Mouse (Mus musculus) adrenal gland, postnatal 10 days (tissue): ENCODE measurements around the gene Map4k1. TPM values are rescaled to one million over a fixed set of nuclear protein-coding genes. Genes with fewer than 3 reads are reported as not detected.
A peak's percentile ranks its signal among the peaks of the same experiment; 100 is the strongest.

Source experiments
- DNase-seq: peaks from one replicate; pipeline ENCODE4 v3.0.0; 2021; ENCODE audit warnings: mixed read lengths
- long read RNA-seq, 2 experiments: library from polyadenylated mRNA; stranded (forward); transcript quantifications; one replicate each; pipeline ENCODE4 v2.0.0; 2021
- total RNA-seq, 2 experiments: library from RNA; stranded (reverse); gene quantifications; 2 replicates each; pipeline ENCODE4 v1.2.3; 2021

The Map4k1 gene
- total RNA-seq, result 1 to 10 TPM; 3.3 to 4.9 TPM
- long read RNA-seq, experiment 1, partial matches to known transcripts, result 1 of 4 reads
- long read RNA-seq, experiment 1, other reads (novel, unspliced or antisense), result 2 of 4 reads
- long read RNA-seq, experiment 2, partial matches to known transcripts, result 2 of 4 reads
- long read RNA-seq, experiment 2, other reads (novel, unspliced or antisense), result 1 of 4 reads

- peak; percentile 95 for DNase-seq
Observed at GRCm38 (mm10) chr7:28981651-28982273, at the start of gene Map4k1, which contains the start of gene Eif3k. Gene Map4k1 (plus strand): TSS chr7:28982050. Gene Eif3k (minus strand): TSS chr7:28981864.

DNA sequence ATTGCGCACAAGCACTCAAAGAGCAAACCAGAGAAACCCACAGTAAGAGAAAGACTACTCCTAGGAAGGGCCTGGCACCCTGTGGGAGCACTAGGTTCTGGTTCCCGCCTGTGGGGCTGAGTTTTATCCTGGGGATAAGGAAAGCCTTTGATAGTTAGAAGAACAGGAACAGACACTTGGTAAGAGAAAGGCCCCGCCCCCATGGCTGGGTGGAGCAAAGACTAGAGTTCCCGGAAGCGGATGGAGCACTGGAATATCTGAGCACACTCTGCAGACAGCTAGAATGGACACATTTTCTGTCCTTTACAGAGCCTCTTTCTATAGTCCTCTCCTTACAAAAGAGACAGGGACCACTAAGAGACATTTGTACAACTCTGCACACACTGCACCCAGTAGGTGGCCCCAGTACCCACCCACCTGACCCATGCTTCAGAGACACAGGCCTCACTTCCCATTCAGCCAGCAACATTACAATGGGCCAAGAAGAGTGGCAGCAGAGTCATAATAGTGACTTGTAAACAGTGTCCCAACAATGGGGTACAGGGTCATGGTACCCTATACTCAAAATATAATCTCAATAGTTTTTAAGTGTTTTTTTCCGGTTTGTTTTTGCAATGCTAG, 49.3 kb upstream of the Map4k1 start:
- peak; percentile 50 for DNase-seq

DNA sequence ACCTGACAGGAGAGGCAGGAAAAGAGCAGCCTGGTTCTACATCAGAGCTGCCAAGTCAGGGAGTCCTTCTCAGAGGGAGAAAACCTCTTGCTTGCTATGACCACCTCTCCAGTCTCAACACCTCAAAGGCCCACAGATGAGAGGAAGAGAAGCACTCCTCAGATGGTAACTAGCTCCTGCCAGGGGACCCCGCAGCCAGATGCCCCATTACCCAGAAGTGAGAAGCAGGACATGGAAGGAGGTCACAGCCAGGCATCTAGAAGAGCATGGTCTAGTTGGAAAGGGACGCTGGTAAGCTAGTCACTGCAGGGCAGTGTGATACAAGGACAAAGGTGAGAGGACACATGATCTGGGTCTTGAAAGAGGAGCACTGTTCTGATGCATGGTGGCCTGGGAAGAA, 48.0 kb upstream of the Map4k1 start:
- DNase-seq, result no peak

GRCm38 (mm10) chr7:28936787-28937186, 45.1 kb upstream of the Map4k1 start:
- no peak for DNase-seq

DNA sequence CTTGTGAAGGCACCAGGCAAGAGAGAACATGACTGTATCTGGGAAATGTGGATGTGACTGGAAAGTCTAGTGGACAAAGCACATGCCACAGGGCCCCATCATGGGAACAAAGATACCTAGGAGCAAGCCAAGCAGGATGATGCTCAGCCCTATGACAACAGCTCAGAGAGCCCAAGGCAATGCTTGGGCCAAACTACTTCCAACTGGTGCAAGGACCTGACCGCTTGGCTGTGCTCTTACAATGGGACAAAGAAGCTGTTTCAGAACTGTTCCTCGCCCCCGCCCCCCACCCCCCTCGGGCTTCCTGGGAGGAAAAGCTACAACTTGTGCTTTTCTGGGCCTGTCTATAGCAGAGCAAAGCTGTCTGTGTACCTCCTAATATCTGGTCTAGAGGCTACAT, 43.2 kb upstream of the Map4k1 start:
- no peak for DNase-seq

- DNase-seq, result peak; percentile 36
Observed at GRCm38 (mm10) chr7:28939418-28940183, 42.2 kb upstream of the Map4k1 start.

DNA sequence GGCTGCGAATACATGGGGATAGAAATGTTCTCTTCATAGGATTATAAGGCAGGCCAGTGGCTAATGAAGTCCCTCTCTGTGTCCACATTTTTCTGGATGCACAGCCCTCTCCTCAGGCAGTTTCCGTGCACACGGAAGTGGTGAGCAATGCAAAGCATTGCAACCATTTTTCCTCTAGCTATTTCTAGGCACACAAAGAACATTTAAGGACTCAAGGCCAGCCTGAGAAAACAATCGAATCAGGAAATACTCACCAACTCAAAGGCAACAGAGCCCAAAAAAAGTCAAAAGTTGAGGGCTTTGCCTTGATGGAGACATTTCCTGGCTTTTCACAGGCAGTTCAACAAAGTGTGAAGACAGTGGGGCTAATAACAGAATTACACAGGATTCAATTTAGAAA, 40.7 kb upstream of the Map4k1 start:
- DNase-seq, result no peak

DNA sequence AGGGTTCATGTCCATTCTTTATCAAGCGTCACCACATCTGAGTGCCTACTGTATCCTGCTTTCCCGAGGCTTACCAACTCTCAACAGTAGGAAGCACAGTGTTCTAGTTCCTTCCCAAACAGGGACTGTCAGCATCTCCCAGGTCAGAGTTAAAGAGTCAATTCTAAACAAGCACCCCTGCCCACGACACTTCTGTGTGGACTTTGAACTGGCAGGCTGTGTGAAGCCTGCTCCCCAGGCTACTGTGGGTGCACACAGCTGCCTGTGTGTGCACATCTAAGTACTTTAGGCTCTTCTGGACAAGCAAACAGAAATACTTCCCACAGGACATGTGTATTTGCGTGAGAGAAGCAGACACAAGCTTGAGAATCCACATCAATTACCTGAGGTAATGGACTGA, 40.3 kb upstream of the Map4k1 start:
- DNase-seq, result no peak

GRCm38 (mm10) chr7:28943451-28944180, 38.2 kb upstream of the Map4k1 start:
- DNase-seq, result no peak

DNA sequence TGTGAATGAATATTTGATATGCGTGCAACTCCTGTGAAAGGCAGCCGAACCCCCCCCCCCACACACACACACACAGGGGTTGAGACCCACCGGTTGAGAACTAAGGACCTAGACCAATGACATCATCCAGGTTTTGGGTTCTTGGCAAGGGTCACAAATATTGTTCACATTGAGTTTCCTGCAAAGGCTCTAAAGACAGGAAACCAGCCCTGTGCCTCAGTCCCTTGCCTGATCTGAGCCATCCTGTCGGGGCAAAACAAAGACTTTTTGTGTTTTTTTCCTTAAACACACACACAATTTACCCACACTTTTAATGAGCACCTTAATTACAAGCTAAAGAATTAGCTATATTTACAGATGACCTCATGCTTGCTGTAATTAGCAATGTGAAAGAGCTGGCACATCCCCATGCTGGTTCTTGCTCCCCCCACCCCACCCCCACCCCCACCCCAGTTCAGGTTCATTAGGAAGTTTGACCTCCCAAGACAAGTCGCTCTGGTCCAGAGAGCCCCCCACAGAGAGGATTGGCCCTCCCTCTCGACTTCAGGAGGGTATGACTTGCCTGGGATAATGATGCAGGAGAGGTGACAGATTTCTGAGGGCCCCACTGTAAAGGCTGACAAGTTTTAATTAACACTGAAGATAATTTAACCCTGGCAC, 37.0 kb upstream of the Map4k1 start:
- DNase-seq, result no peak

DNA sequence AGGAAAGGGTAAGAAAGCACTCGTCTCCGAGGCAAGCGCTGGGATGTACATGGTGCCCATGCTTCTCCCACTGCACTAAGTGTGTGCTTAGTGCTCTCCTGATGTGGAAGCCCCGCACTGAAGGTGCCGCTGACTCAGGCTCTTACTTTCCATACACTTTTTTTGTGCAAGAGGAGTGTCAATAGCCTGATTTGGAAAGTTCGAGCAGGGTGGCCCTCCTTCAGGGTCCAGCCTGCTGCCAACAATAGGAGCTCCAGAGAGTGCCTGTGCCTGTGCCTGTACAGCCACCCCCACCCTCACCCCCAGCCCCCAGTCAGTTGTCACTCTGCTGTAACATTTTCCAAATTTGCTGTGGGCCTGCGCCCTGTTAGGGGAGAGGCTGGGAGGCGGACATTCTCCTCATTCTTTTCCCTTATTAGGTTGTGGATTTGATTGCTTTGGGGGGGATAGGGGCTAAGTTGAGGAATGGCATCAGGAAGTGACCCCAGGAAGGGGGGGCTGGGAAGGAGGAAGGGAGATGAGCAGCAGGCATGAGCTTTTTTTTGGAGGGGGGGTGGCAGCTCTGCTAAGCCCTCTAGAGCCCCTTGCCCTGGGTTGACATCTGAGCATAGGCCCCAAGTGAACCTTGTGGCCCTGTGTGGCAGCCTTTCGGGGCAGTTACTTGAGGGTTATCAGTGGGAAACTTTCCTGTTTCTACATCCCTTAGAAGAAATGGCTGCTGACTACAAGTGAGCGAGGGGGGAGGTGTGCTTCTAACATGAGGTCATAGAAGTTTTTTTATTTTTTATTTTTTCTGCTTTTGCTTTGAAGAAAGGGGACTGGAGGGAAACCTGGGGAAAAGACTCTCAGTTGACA, 36.2 kb upstream of the Map4k1 start:
- DNase-seq, result no peak

- no peak for DNase-seq
Observed at GRCm38 (mm10) chr7:28946271-28946610, 35.6 kb upstream of the Map4k1 start.

- no peak for DNase-seq
Observed at GRCm38 (mm10) chr7:28948746-28949145, 33.1 kb upstream of the Map4k1 start.

DNA sequence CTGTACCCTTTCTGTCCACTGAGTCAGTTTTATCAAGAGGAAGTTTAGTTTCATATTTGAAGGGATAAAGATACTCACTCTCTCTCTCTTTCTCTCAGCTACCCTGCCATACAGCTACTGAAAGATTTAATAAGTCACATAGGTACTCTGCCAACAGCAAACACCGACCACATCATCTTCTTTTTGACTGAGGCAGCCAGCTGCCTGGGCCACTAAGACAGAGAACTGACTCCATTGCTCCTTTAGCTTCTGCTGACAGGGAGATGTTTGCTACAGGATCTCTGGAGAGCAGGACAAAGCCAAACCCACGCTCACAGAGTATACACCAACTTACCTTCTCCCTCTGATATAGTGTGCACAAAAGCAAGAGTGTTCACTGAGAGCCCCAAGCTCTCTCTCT, 32.6 kb upstream of the Map4k1 start:
- no peak for DNase-seq

DNA sequence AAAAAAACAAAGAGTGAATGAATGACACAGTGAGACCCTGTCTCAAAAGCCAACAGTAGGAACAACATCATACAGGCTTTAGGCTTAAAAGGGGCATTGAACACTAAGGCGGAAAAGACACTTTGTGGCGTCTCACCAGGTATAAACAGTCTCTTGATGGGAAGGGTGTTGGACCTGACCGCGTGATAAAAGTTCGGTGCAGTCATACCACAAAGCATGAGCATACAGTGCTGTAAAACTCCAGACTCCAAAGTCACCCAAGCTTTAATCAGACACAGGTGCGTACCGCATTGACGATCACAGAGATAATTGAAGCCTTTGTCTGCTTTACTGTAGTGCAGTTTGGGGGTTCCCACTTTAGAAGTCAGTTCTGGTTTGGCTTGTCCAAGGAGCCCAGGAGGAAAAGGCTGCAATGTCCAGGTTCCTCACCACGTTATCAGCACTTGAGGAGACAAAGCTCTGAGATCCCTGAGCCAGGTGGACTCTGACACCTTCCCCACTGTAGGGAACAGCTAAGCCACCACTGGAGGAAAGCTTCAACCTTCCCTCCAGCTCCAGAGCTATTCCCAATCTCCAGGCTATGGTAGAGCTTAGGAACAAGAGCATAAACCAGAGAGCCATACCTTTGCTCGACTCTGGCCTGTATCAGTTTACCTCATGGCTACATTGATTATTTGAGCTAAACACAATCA, 31.4 kb upstream of the Map4k1 start:
- DNase-seq, result no peak

- no peak for DNase-seq
Observed at GRCm38 (mm10) chr7:28951764-28952163, 30.1 kb upstream of the Map4k1 start.

DNA sequence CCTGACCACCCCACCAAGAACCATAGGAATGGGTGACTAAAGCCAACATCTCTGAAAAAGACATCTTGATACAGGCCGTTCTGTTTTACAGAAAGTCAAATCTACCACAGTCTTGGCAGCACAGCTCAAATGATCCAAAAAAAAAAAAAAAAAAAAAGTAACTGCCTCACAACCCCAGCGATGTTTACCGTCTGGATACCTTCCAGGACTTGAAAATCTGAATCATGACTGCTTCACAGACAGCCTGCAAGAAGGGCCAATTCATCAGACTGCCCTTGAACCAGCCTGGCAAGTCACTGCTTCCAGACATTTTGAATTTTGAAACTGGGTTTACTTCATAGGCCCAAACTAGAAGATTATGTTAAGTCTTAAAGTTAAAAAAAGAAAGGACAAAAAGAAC, 29.1 kb upstream of the Map4k1 start:
- DNase-seq, result peak; percentile 72

DNA sequence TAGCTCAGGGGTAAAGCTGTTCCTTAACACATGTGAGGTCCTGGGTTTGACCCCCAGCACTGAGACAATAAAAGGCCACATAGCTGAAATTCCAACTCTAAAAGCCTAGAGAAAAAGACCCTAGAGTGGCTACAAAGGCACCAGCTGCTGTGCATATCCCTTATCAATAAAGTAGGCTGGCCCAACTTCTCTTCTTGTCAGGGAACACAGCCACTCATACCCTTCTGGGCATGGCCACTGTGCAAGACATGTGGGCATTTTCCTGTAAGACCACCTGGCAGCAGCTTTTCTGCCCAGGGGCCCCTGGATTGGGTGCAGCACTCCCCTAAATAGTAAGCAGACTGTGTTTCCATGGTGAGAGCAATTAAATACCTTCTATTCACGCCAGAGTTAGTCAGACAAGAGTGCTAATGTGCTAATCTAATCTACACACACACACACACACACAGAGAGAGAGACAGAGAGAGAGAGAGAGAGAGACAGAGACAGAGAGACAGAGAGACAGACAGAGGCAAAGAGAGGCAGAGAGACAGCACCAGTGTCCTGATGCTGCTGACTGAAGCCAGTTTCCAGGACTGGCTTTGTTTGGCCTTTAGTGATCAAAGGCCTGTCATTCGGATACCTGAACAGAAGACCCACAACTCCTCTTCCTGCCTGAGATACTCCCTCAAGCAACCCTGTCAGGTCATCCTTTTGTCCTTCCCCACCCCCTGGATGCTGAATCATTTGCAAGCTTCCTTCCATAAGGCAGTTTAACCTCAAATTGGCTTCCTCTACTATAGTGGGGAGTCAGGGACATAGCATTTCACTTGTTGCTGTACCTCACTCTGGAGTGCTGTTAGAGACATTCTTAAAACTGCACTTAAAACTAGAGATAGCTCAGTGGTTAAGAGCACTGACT, 28.1 kb upstream of the Map4k1 start:
- no peak for DNase-seq

- DNase-seq, result peak; percentile 30
Observed at GRCm38 (mm10) chr7:28954773-28955172, 27.1 kb upstream of the Map4k1 start.
